Mouse (Mus musculus) hindbrain, embryonic 14.5 days (tissue): Measurements from ENCODE around the gene Spata20. TPM values are rescaled to one million over a fixed set of nuclear protein-coding genes. Genes with fewer than 3 reads are reported as not detected.

Source experiments
- ATAC-seq: fragments of 200-750 bp; cut with Nextera tagmentation; 2 replicates; pipeline ENCODE4 v1.8.0; 2017; ENCODE audit warnings: moderate number of reproducible peaks, mild to moderate bottlenecking, moderate TSS enrichment, moderate library complexity; ENCODE audit not compliant: low FRiP score
- DNase-seq: peaks from one replicate; pipeline ENCODE4 v3.0.0-alpha.2; 2015; ENCODE audit warnings: low spot score
- H3K27ac ChIP-seq: fragments of 300-500 bp; sonication (generic); 2 replicates; pipeline ENCODE4 v1.5.1; 2014; ENCODE audit warnings: mild to moderate bottlenecking, moderate library complexity
- H3K27me3 ChIP-seq: fragments of 300-500 bp; sonication (generic); 2 replicates; pipeline ENCODE4 v1.6.1; 2014; ENCODE audit warnings: mild to moderate bottlenecking, low read length, mixed read lengths; ENCODE audit not compliant: control insufficient read depth, insufficient read depth
- H3K36me3 ChIP-seq: fragments of 300-500 bp; sonication (generic); replicated peaks from 2 replicates; pipeline ENCODE4 v1.6.1; 2014; ENCODE audit not compliant: control insufficient read depth, insufficient read depth
- H3K4me1 ChIP-seq: fragments of 300-500 bp; sonication (generic); replicated peaks from 2 replicates; pipeline ENCODE4 v1.6.1; 2014; ENCODE audit warnings: antibody characterized with exemption, low read length, mixed read lengths; ENCODE audit not compliant: control insufficient read depth, insufficient read depth
- H3K4me2 ChIP-seq: fragments of 300-500 bp; sonication (generic); replicated peaks from 2 replicates; pipeline ENCODE4 v1.6.1; 2014; ENCODE audit warnings: mild to moderate bottlenecking, moderate library complexity
- H3K4me3 ChIP-seq: fragments of 300-500 bp; sonication (generic); replicated peaks from 2 replicates; pipeline ENCODE4 v1.5.1; 2014; ENCODE audit warnings: mild to moderate bottlenecking, low read length
- H3K9ac ChIP-seq: fragments of 300-500 bp; sonication (generic); 2 replicates; pipeline ENCODE4 v1.6.1; 2014
- H3K9me3 ChIP-seq: fragments of 300-500 bp; sonication (generic); 2 replicates; pipeline ENCODE4 v1.6.1; 2016; ENCODE audit warnings: low read length; ENCODE audit not compliant: control insufficient read depth
- WGBS: fragments of 180-500 bp; shearing (Covaris S2); extraction: QIAGEN DNeasy Blood & Tissue Kit; methylation state at CpG from one replicate; pipeline ENCODE4 v1.1.7; 2014; 5-methylcytosine and 5-hydroxymethylcytosine counted together
- polyA plus RNA-seq: library from polyadenylated mRNA; unstranded; fragments of >200 nt; fragmentation: Nextera tagmentation; extraction: Ambion mirVana; gene quantifications from 2 replicates; pipeline ENCODE4 v1.2.1, GENCODE M21; 2014

Spata20 gene
- polyA plus RNA-seq, 1 experiment from 2014 or later: 1.3 TPM

GRCm38 (mm10) chr11:94473707-94474543, 12.1 kb downstream of the Spata20 start, which contains the start of gene Cacna1g:
Cacna1g (minus strand) TSS chr11:94474198.
- H3K4me3 ChIP-seq: peak within 1 kb of the TSS; percentile 91
- H3K9ac ChIP-seq: peak within 1 kb of the TSS; percentile 97
- under 1% methylated on average over 52 of the region's 71 CpGs for WGBS
- H3K36me3 ChIP-seq: no peaks in the 10 kb centered on the region
- peak within 1 kb of the TSS; percentile 88 for H3K27ac ChIP-seq
- no peaks in the 10 kb centered on the region for H3K9me3 ChIP-seq
- H3K27me3 ChIP-seq: no peaks in the 10 kb centered on the region
- DNase-seq (peak; percentile 85), ATAC-seq (peak; percentile 89)
- H3K4me2 ChIP-seq: peak within 1 kb of the TSS; percentile 96
- peaks cover 43% of the 10 kb centered on the region for H3K4me1 ChIP-seq

GRCm38 (mm10) chr11:94472916-94473706, 12.9 kb downstream of the Spata20 start:
- peak overlapping the region; percentile 96 for H3K4me2 ChIP-seq
- DNase-seq (no peak), ATAC-seq (no peak)
- peak overlapping the region; percentile 88 for H3K27ac ChIP-seq
- H3K36me3 ChIP-seq: no peaks in the 10 kb centered on the region
- H3K9ac ChIP-seq: peak overlapping the region; percentile 97
- H3K4me1 ChIP-seq: peaks cover 51% of the 10 kb centered on the region
- H3K27me3 ChIP-seq: no peaks in the 10 kb centered on the region
- H3K9me3 ChIP-seq: no peaks in the 10 kb centered on the region
- H3K4me3 ChIP-seq: peak overlapping the region; percentile 91
- under 1% methylated on average over 52 of the region's 52 CpGs for WGBS

- Histone ChIP-seq H3K27ac (peak overlapping the region; percentile 88), H3K4me3 (peak overlapping the region; percentile 91), H3K27me3 (no peaks in the 10 kb centered on the region), H3K9ac (peak overlapping the region; percentile 97), H3K4me1 (peaks cover 57% of the 10 kb centered on the region), H3K36me3 (no peaks in the 10 kb centered on the region), H3K4me2 (peak overlapping the region; percentile 96), H3K9me3 (no peaks in the 10 kb centered on the region)
- ATAC-seq (no peak), DNase-seq (no peak)
- 2% methylated on average over 14 of the region's 15 CpGs for WGBS
Observed at GRCm38 (mm10) chr11:94472585-94472915, 13.4 kb downstream of the Spata20 start.

- Histone ChIP-seq H3K4me1 (peaks cover 61% of the 10 kb centered on the region), H3K27me3 (no peaks in the 10 kb centered on the region), H3K36me3 (no peaks in the 10 kb centered on the region), H3K4me2 (peak overlapping the region; percentile 96), H3K9ac (peak overlapping the region; percentile 97), H3K9me3 (no peaks in the 10 kb centered on the region), H3K4me3 (peak overlapping the region; percentile 91), H3K27ac (peak overlapping the region; percentile 88)
- 6% methylated on average over 17 of the region's 17 CpGs for WGBS
- ATAC-seq: no peak
- no peak for DNase-seq
Observed at GRCm38 (mm10) chr11:94471740-94472584, 14.0 kb downstream of the Spata20 start.

GRCm38 (mm10) chr11:94470391-94470790, 15.6 kb downstream of the Spata20 start:
- Histone ChIP-seq H3K4me1 (peaks cover 58% of the 10 kb centered on the region), H3K4me3 (0 out of 2 replicates have a peak overlapping the region, but pooled peaks have one; percentile 91), H3K27ac (peak overlapping the region; percentile 97), H3K27me3 (no peaks in the 10 kb centered on the region), H3K36me3 (no peaks in the 10 kb centered on the region), H3K9me3 (no peaks in the 10 kb centered on the region), H3K4me2 (peak overlapping the region; percentile 96), H3K9ac (no peak overlapping the region)
- 22% methylated on average over 7 of the region's 7 CpGs for WGBS
- ATAC-seq (no peak), DNase-seq (no peak)

GRCm38 (mm10) chr11:94469136-94470064, 16.6 kb downstream of the Spata20 start:
- no peak for ATAC-seq
- whole genome bisulfite sequencing: 6% methylated on average over 9 of the region's 9 CpGs
- Histone ChIP-seq H3K9me3 (no peaks in the 10 kb centered on the region), H3K27me3 (no peaks in the 10 kb centered on the region), H3K4me3 (no peak overlapping the region; the same call in 1 of the 2 replicates), H3K27ac (peak overlapping the region; percentile 97), H3K9ac (peak overlapping the region; percentile 37; the same call in 1 of the 2 replicates), H3K36me3 (no peaks in the 10 kb centered on the region), H3K4me2 (peak overlapping the region; percentile 96), H3K4me1 (peaks cover 57% of the 10 kb centered on the region)
- DNase-seq: no peak

GRCm38 (mm10) chr11:94468582-94469064, 17.4 kb downstream of the Spata20 start:
- no peaks in the 10 kb centered on the region for H3K36me3 ChIP-seq
- no peaks in the 10 kb centered on the region for H3K9me3 ChIP-seq
- WGBS: 3% methylated on average over 4 of the region's 4 CpGs
- H3K27ac ChIP-seq: peak overlapping the region; percentile 97
- peak; percentile 89 for DNase-seq
- no peaks in the 10 kb centered on the region for H3K27me3 ChIP-seq
- H3K4me3 ChIP-seq: no peak overlapping the region
- H3K4me2 ChIP-seq: peak overlapping the region; percentile 96
- no peak overlapping the region for H3K9ac ChIP-seq
- H3K4me1 ChIP-seq: peaks cover 56% of the 10 kb centered on the region
- peak; percentile 89 for ATAC-seq

- Histone ChIP-seq H3K4me3 (no peak overlapping the region), H3K27me3 (no peaks in the 10 kb centered on the region), H3K9me3 (no peaks in the 10 kb centered on the region), H3K4me1 (peaks cover 53% of the 10 kb centered on the region), H3K9ac (no peak overlapping the region), H3K4me2 (no peak overlapping the region), H3K36me3 (peaks cover 10% of the 10 kb centered on the region; the same call in 1 of the 2 replicates), H3K27ac (no peak overlapping the region)
- no peak for DNase-seq
- ATAC-seq: no peak
- 87% methylated on average over 17 of the region's 17 CpGs for WGBS
Observed at GRCm38 (mm10) chr11:94466333-94466855, 19.6 kb downstream of the Spata20 start.
